Mouse (Mus musculus): ENCODE measurements around the gene Alpk1.

GRCm38 (mm10) chr3:127809103-127809502, 28.8 kb upstream of the Alpk1 start:
- TF ChIP-seq EP300 (IDR thresholded peaks at IDR 0.05; ENCODE audit: low read depth), result no peak
- no peak for TF ChIP-seq CTCF (IDR thresholded peaks at IDR 0.05; ENCODE audit: low read depth)

All from liver, embryonic 14.5 days (tissue).